In genomic region chr5:126254661-126255060, GRCm38 (mm10) we compare ENCODE assay signal across 9 mouse cellular contexts.
"Had no signal": no experiment of that assay in that cellular context is flagged by ENCODE, and none has a peak within 500 bp of the region (broad histone marks: within the 10 kb centered on the region; RNA-seq: fewer than 3 reads in every experiment).

No protein-coding gene starts in this region.

- DNase-seq: lung, adult 18-20 months; lung, embryonic 14.5 days; lung, postnatal 10 days; lung, postnatal 36 days; thymus, adult 18-20 months; thymus, postnatal 14 days; thymus, postnatal 36 days had no signal

- ATAC-seq: midbrain, embryonic 13.5 days; midbrain, embryonic 15.5 days had no signal
